Mouse (Mus musculus): ENCODE measurements around the gene Sfr1.

Gene Sfr1

GRCm38 (mm10) chr19:47731071-47731881 is at the start of gene Sfr1:
TSS of gene Sfr1 (plus strand) at chr19:47731682.
- DNase-seq (ENCODE audit: low spot score in 2 of 2), result peak; percentile 98 to 99

- DNase-seq (ENCODE audit: low spot score in 2 of 2), result no peak
These were observed 41.9 kb upstream of the Sfr1 start for GRCm38 (mm10) chr19:47689592-47689991.

- no peak for DNase-seq (ENCODE audit: low spot score in 2 of 2)
These were observed 39.5 kb upstream of the Sfr1 start, which contains the start of gene Col17a1 for GRCm38 (mm10) chr19:47691994-47692393. TSS of gene Col17a1 (minus strand) at chr19:47692094.

- no peak for DNase-seq (ENCODE audit: low spot score in 2 of 2)
These were observed 35.8 kb upstream of the Sfr1 start for GRCm38 (mm10) chr19:47695725-47696124.

- no peak for DNase-seq (ENCODE audit: low spot score in 2 of 2)
These were observed 35.1 kb upstream of the Sfr1 start for GRCm38 (mm10) chr19:47696411-47696810.

- no peak for DNase-seq (ENCODE audit: low spot score in 2 of 2)
These were observed 34.4 kb upstream of the Sfr1 start for GRCm38 (mm10) chr19:47697067-47697466.

- no peak for DNase-seq (ENCODE audit: low spot score in 2 of 2)
These were observed 33.2 kb upstream of the Sfr1 start for GRCm38 (mm10) chr19:47698266-47698665.

GRCm38 (mm10) chr19:47699743-47700142 is 31.7 kb upstream of the Sfr1 start:
- DNase-seq (ENCODE audit: low spot score in 2 of 2), result no peak

- DNase-seq (ENCODE audit: low spot score in 2 of 2), result no peak
These were observed 31.0 kb upstream of the Sfr1 start for GRCm38 (mm10) chr19:47700509-47700908.

- no peak for DNase-seq (ENCODE audit: low spot score in 2 of 2)
These were observed 26.3 kb upstream of the Sfr1 start for GRCm38 (mm10) chr19:47705080-47705771.

- DNase-seq (ENCODE audit: low spot score in 2 of 2), result no peak
These were observed 25.6 kb upstream of the Sfr1 start for GRCm38 (mm10) chr19:47705772-47706309.

GRCm38 (mm10) chr19:47710376-47710775 is 21.1 kb upstream of the Sfr1 start:
- DNase-seq (ENCODE audit: low spot score in 2 of 2), result no peak

- DNase-seq (ENCODE audit: low spot score in 2 of 2), result no peak
These were observed 18.0 kb upstream of the Sfr1 start for GRCm38 (mm10) chr19:47713457-47713856.

- no peak for DNase-seq (ENCODE audit: low spot score in 2 of 2)
These were observed 15.3 kb upstream of the Sfr1 start for GRCm38 (mm10) chr19:47716144-47716543.

GRCm38 (mm10) chr19:47719147-47719546 is 12.3 kb upstream of the Sfr1 start:
- DNase-seq (ENCODE audit: low spot score in 2 of 2), result no peak

- no peak for DNase-seq (ENCODE audit: low spot score in 2 of 2)
These were observed 9.0 kb upstream of the Sfr1 start for GRCm38 (mm10) chr19:47722471-47722870.

GRCm38 (mm10) chr19:47724903-47725302 is 6.6 kb upstream of the Sfr1 start:
- no peak for DNase-seq (ENCODE audit: low spot score in 2 of 2)

- DNase-seq (ENCODE audit: low spot score in 2 of 2), result no peak
These were observed 5.8 kb upstream of the Sfr1 start for GRCm38 (mm10) chr19:47725643-47726140.

- peak; percentile 74 to 78 for DNase-seq (ENCODE audit: low spot score in 2 of 2)
These were observed 801 bp upstream of the Sfr1 start for GRCm38 (mm10) chr19:47730691-47731070.

- peak; percentile 68 to 70 for DNase-seq (ENCODE audit: low spot score in 2 of 2)
These were observed 449 bp downstream of the Sfr1 start for GRCm38 (mm10) chr19:47731931-47732330.

- DNase-seq (ENCODE audit: low spot score in 2 of 2), result no peak
These were observed 15.6 kb downstream of the Sfr1 start for GRCm38 (mm10) chr19:47747072-47747471.

GRCm38 (mm10) chr19:47748950-47749349 is 17.5 kb downstream of the Sfr1 start:
- DNase-seq (ENCODE audit: low spot score in 2 of 2), result no peak

- no peak for DNase-seq (ENCODE audit: low spot score in 2 of 2)
These were observed 18.9 kb downstream of the Sfr1 start for GRCm38 (mm10) chr19:47750391-47750790.
